Mouse (Mus musculus): Measurements from ENCODE around the gene Sema6b. TPM values are rescaled to one million over a fixed set of nuclear protein-coding genes. Genes with fewer than 3 reads are reported as not detected.

Sema6b gene
- 9.6 and 11.2 TPM in 2 replicates for polyA plus RNA-seq (2016; fragmentation: Nextera tagmentation; extraction: Ambion mirVana)

DNA sequence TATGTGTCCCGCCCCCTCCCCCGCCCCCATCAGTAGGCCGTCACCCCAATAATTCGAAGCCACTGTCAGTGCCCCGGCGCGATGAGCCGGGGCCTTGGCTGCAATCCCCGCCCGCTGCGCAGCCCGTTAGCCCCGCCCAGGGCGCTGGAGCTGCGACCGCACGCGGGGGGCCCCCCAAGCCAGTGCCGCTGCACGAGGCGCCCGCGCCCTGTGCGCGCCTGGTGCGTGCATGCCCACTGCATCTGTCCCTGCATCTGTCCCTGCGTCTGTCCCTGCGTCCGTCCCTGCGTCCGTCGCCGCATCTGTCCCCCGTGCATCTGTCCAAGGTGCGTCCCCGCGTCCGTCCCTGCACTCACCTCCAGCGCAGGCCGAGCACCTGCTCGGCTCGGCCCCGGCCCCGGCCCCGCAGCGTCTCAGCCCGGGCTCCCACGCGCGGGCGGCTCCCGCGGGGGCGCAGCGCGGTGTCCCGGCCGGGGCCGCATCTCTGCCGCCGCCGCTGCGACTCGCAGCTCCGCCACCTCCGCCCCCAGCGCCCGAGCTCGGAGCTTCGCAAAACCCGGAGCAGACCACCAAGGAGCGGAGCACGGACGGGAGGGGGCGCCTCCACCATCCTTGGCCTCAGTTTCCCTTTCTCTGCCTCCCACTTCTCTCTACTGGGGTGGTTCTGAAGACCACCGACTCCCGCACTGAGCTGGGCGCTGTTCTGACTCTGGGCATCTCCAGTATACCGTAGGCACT is at the start of gene Sema6b:
Gene Sema6b, minus strand, starts transcription at position 486 of the 738 bp plus-strand sequence.
- Histone ChIP-seq H3K36me3 (no peaks in the 10 kb centered on the region), H3K27ac (peak within 1 kb of the TSS; percentile 83), H3K4me2 (replicated peaks) (peak within 1 kb of the TSS; percentile 92), H3K4me1 (peaks cover 58% of the 10 kb centered on the region), H3K9me3 (replicated peaks) (no peaks in the 10 kb centered on the region), H3K27me3 (peaks cover 75% of the 10 kb centered on the region), H3K9ac (peak within 1 kb of the TSS; percentile 82), H3K4me3 (peak within 1 kb of the TSS; percentile 83)
- WGBS, result 1% methylated on average over 58 of the region's 79 CpGs
- peak; percentile 38 for ATAC-seq (ENCODE audit: low FRiP score)

DNA sequence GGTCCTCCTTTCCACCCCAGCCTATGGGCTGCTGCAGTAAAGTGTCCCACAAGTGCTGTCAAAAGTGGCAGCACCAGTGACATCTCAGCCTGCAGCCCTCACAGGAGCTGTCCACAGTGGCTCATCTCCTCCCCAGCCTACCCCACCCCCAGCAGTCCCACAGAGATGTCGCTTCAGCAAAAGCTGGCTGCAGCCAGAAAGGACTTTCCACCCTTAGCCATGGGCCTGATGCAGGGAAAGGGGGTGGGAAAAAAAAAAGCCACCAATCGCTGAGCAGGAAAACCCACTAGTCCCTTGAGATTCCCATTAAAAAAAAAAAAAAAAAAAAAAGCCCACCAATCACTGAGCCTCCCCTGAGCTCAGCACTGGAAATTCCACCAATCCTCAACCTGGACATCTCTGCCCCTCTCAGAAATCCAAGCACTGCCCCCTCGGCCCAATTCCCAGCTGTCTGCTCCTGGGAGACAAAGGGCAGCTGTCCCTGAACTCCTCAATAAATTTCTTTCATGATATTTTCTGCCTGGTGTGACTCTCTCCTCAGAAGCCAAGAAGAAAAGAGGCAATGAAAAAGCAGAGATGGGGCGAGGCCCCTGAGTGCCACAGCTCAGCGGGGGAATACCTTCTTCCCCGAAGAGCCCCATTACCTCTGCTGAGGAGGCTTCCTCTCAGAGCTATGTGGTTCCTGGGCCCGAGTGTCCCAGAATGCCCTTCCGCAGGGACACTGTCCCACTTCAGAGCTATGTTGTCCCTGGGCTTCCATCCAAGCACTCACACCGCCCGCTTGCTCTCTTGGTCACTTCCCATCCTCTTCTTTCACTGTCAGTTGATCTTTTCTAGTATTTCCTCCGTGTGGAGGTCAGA is 45.4 kb upstream of the Sema6b start:
- Histone ChIP-seq H3K9me3 (replicated peaks) (no peaks in the 10 kb centered on the region), H3K36me3 (peaks cover 64% of the 10 kb centered on the region), H3K4me3 (no peak overlapping the region), H3K4me1 (peaks cover 29% of the 10 kb centered on the region), H3K27ac (peak overlapping the region; percentile 79), H3K27me3 (no peaks in the 10 kb centered on the region), H3K4me2 (replicated peaks) (peak overlapping the region; percentile 11; the same call in 1 of the 2 replicates), H3K9ac (peak overlapping the region; percentile 41)
- ATAC-seq (ENCODE audit: low FRiP score), result 0 out of 2 replicates have a peak, but pooled peaks have one; percentile 18
- WGBS, result 35% methylated on average over 11 of the region's 11 CpGs

DNA sequence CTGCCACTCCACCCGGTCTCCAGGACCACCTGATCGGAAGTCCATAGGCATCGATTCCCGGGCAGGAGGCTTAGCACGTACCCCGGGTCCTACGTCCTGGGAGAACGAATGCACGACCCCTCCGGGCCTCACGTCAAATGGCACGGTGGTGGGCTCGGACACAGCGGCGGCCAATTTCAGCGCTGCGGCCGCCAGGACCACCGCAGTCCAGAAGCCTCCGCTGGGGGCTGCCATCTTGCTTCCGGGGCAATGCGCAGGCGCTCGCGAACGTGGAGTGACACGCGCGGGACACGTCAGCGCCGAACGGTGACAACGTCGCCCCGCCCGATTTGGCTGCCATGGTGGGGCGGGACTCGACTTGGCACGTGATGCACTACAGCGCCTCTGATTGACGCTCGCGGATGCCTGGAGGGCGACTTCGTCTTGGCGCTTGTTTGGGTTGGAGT is 43.5 kb upstream of the Sema6b start, which contains the start of gene Mydgf:
Gene Mydgf, minus strand, starts transcription at position 263 of the 446 bp plus-strand sequence.
- Histone ChIP-seq H3K27ac (peak within 1 kb of the TSS; percentile 53; the same call in 1 of the 2 replicates), H3K4me2 (replicated peaks) (peak within 1 kb of the TSS; percentile 86), H3K9me3 (replicated peaks) (no peaks in the 10 kb centered on the region), H3K36me3 (peaks cover 64% of the 10 kb centered on the region), H3K27me3 (no peaks in the 10 kb centered on the region), H3K4me3 (peak within 1 kb of the TSS; percentile 72), H3K4me1 (peaks cover 29% of the 10 kb centered on the region), H3K9ac (peak within 1 kb of the TSS; percentile 82)
- ATAC-seq (ENCODE audit: low FRiP score), result peak; percentile 90
- under 1% methylated on average over 47 of the region's 47 CpGs for WGBS

GRCm38 (mm10) chr17:56182975-56183657 is 43.0 kb upstream of the Sema6b start:
- Histone ChIP-seq H3K36me3 (peaks cover 61% of the 10 kb centered on the region), H3K9me3 (replicated peaks) (no peaks in the 10 kb centered on the region), H3K4me3 (peak overlapping the region; percentile 72), H3K4me2 (replicated peaks) (peak overlapping the region; percentile 86), H3K4me1 (peaks cover 29% of the 10 kb centered on the region), H3K27ac (peak overlapping the region; percentile 53; the same call in 1 of the 2 replicates), H3K27me3 (no peaks in the 10 kb centered on the region), H3K9ac (peak overlapping the region; percentile 82)
- 2% methylated on average over 14 of the region's 14 CpGs for WGBS
- peak; percentile 42 for ATAC-seq (ENCODE audit: low FRiP score)

- no peak overlapping the region for H3K4me2 ChIP-seq (replicated peaks)
- peaks cover 56% of the 10 kb centered on the region for H3K36me3 ChIP-seq
- no peak overlapping the region for H3K27ac ChIP-seq
- no peak overlapping the region for H3K4me3 ChIP-seq
- H3K9ac ChIP-seq, result no peak overlapping the region
- WGBS, result 98% methylated on average over 3 of the region's 3 CpGs
- no peaks in the 10 kb centered on the region for H3K27me3 ChIP-seq
- no peak for ATAC-seq (ENCODE audit: low FRiP score)
- H3K9me3 ChIP-seq (replicated peaks), result no peaks in the 10 kb centered on the region
- peaks cover 6% of the 10 kb centered on the region for H3K4me1 ChIP-seq
Observed at GRCm38 (mm10) chr17:56175416-56175815, 35.3 kb upstream of the Sema6b start.

- no peak for ATAC-seq (ENCODE audit: low FRiP score)
- H3K9ac ChIP-seq, result no peak overlapping the region
- H3K4me2 ChIP-seq (replicated peaks), result no peak overlapping the region
- H3K27me3 ChIP-seq, result no peaks in the 10 kb centered on the region; the same call in 1 of the 2 replicates
- H3K4me1 ChIP-seq, result peaks cover 14% of the 10 kb centered on the region
- no peak overlapping the region for H3K27ac ChIP-seq
- no peaks in the 10 kb centered on the region for H3K9me3 ChIP-seq (replicated peaks)
- peaks cover 38% of the 10 kb centered on the region for H3K36me3 ChIP-seq
- WGBS, result 62% methylated on average over 10 of the region's 10 CpGs
- H3K4me3 ChIP-seq, result no peak overlapping the region
Observed at GRCm38 (mm10) chr17:56173401-56174046, 33.4 kb upstream of the Sema6b start.

DNA sequence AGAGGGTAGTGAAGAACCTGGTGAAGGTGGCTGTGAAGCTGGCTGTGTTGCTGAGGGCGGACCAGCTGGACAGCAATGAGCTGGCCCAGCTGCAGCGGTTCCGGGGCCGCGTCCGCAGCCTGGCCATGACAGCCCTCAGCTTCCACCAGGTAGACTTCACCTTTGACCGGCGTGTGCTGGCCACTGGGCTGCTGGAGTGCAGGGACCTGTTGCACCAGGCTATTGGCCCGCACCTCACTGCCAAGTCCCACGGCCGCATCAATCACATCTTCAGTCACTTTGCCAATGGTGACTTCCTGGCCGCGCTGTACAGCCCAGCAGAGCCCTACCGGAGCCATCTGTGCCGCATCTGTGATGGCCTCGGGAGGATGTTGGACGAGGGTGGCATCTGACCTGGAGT is 31.7 kb upstream of the Sema6b start:
- no peak for ATAC-seq (ENCODE audit: low FRiP score)
- no peak overlapping the region for H3K9ac ChIP-seq
- peaks cover 23% of the 10 kb centered on the region for H3K36me3 ChIP-seq
- H3K4me2 ChIP-seq (replicated peaks), result no peak overlapping the region
- no peak overlapping the region for H3K27ac ChIP-seq
- H3K4me3 ChIP-seq, result no peak overlapping the region
- no peaks in the 10 kb centered on the region for H3K9me3 ChIP-seq (replicated peaks)
- H3K4me1 ChIP-seq, result peaks cover 14% of the 10 kb centered on the region
- no peaks in the 10 kb centered on the region; the same call in 1 of the 2 replicates for H3K27me3 ChIP-seq
- 91% methylated on average over 17 of the region's 17 CpGs for WGBS

- H3K4me1 ChIP-seq, result peaks cover 14% of the 10 kb centered on the region
- H3K27me3 ChIP-seq, result no peaks in the 10 kb centered on the region; the same call in 1 of the 2 replicates
- no peak for ATAC-seq (ENCODE audit: low FRiP score)
- H3K36me3 ChIP-seq, result peaks cover 18% of the 10 kb centered on the region
- H3K9me3 ChIP-seq (replicated peaks), result no peaks in the 10 kb centered on the region
- H3K27ac ChIP-seq, result no peak overlapping the region
- no peak overlapping the region for H3K4me3 ChIP-seq
- no peak overlapping the region for H3K4me2 ChIP-seq (replicated peaks)
- no peak overlapping the region for H3K9ac ChIP-seq
- 80% methylated on average over 9 of the region's 9 CpGs for WGBS
Observed at GRCm38 (mm10) chr17:56171456-56171855, 31.3 kb upstream of the Sema6b start.

DNA sequence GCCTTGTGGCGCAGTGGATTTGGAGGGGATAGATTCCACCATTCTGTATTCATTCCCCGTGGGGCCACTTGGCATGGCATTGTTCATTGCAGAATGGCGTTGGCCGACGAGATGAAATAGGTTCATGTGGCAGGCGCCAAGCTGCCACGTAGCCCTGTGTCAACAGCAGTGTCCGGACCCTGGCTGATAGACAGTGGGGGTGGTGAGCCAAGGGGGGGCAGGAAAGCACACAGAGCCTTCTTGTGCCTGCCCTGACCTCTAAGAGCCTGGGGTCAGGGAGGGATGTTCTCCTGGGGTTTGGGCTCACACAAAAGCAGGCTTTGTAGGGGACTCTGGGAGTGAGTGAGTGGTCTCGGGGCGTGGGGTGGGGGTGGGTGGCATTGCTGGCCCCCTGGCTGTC is 30.5 kb upstream of the Sema6b start:
- Histone ChIP-seq H3K9me3 (replicated peaks) (no peaks in the 10 kb centered on the region), H3K4me2 (replicated peaks) (peak overlapping the region; percentile 12; the same call in 1 of the 2 replicates), H3K36me3 (peaks cover 10% of the 10 kb centered on the region), H3K9ac (no peak overlapping the region), H3K4me1 (peaks cover 18% of the 10 kb centered on the region), H3K27me3 (no peaks in the 10 kb centered on the region; the same call in 1 of the 2 replicates), H3K27ac (peak overlapping the region; percentile 25; the same call in 1 of the 2 replicates), H3K4me3 (no peak overlapping the region)
- WGBS, result 23% methylated on average over 10 of the region's 10 CpGs
- ATAC-seq (ENCODE audit: low FRiP score), result peak; percentile 9; the same call in 1 of the 2 replicates

GRCm38 (mm10) chr17:56169830-56170229 is 29.7 kb upstream of the Sema6b start:
- 62% methylated on average over 6 of the region's 6 CpGs for WGBS
- no peak overlapping the region for H3K4me2 ChIP-seq (replicated peaks)
- H3K9me3 ChIP-seq (replicated peaks), result no peaks in the 10 kb centered on the region
- peaks cover 4% of the 10 kb centered on the region; the same call in 1 of the 2 replicates for H3K36me3 ChIP-seq
- H3K27ac ChIP-seq, result peak overlapping the region; percentile 25; the same call in 1 of the 2 replicates
- H3K9ac ChIP-seq, result no peak overlapping the region
- H3K4me1 ChIP-seq, result peaks cover 23% of the 10 kb centered on the region
- no peak overlapping the region for H3K4me3 ChIP-seq
- no peak for ATAC-seq (ENCODE audit: low FRiP score)
- no peaks in the 10 kb centered on the region; the same call in 1 of the 2 replicates for H3K27me3 ChIP-seq

GRCm38 (mm10) chr17:56165671-56166070 is 25.5 kb upstream of the Sema6b start:
- H3K36me3 ChIP-seq, result no peaks in the 10 kb centered on the region
- 42% methylated on average over 11 of the region's 11 CpGs for WGBS
- H3K4me2 ChIP-seq (replicated peaks), result no peak overlapping the region
- H3K27ac ChIP-seq, result peak overlapping the region; percentile 31; the same call in 1 of the 2 replicates
- peaks cover 9% of the 10 kb centered on the region; the same call in 1 of the 2 replicates for H3K27me3 ChIP-seq
- H3K4me1 ChIP-seq, result peaks cover 27% of the 10 kb centered on the region
- ATAC-seq (ENCODE audit: low FRiP score), result no peak
- no peak overlapping the region for H3K9ac ChIP-seq
- no peak overlapping the region for H3K4me3 ChIP-seq
- no peaks in the 10 kb centered on the region for H3K9me3 ChIP-seq (replicated peaks)
